Mouse (Mus musculus) liver, embryonic 16.5 days (tissue): ENCODE measurements around the gene Ric1. TPM values are rescaled to one million over a fixed set of nuclear protein-coding genes. Genes with fewer than 3 reads are reported as not detected.

ENCODE experiments used
- ATAC-seq: fragments of 200-750 bp; cut with Nextera tagmentation; 2 replicates; pipeline ENCODE4 v1.8.0; 2017; ENCODE audit warnings: low read depth, mild to moderate bottlenecking, moderate number of reproducible peaks, moderate library complexity
- H3K27ac ChIP-seq: fragments of 300-500 bp; sonication (generic); 2 replicates; pipeline ENCODE4 v1.5.1; 2014; ENCODE audit warnings: mild to moderate bottlenecking, low read length
- H3K27me3 ChIP-seq: fragments of 300-500 bp; sonication (generic); 2 replicates; pipeline ENCODE4 v1.6.1; 2014; ENCODE audit warnings: low read depth, low read length, mixed read lengths; ENCODE audit not compliant: control insufficient read depth, insufficient read depth
- H3K36me3 ChIP-seq: fragments of 300-500 bp; sonication (generic); 2 replicates; pipeline ENCODE4 v1.6.1; 2014; ENCODE audit warnings: mild to moderate bottlenecking; ENCODE audit not compliant: control insufficient read depth, insufficient read depth
- H3K4me1 ChIP-seq: fragments of 300-500 bp; sonication (generic); 2 replicates; pipeline ENCODE4 v1.6.1; 2014; ENCODE audit warnings: low read depth, low read length, mixed read lengths; ENCODE audit not compliant: control insufficient read depth
- H3K4me2 ChIP-seq: fragments of 300-500 bp; sonication (generic); 2 replicates; pipeline ENCODE4 v1.6.1; 2014; ENCODE audit warnings: low read depth, low read length, mixed read lengths
- H3K4me3 ChIP-seq: fragments of 300-500 bp; sonication (generic); 2 replicates; pipeline ENCODE4 v1.5.1; 2014; ENCODE audit warnings: low read depth, mild to moderate bottlenecking, low read length
- H3K9ac ChIP-seq: fragments of 300-500 bp; sonication (generic); 2 replicates; pipeline ENCODE4 v1.6.1; 2014; ENCODE audit warnings: low read depth, low read length
- H3K9me3 ChIP-seq: fragments of 300-500 bp; sonication (generic); replicated peaks from 2 replicates; pipeline ENCODE4 v1.6.1; 2016; ENCODE audit warnings: low read length; ENCODE audit not compliant: control insufficient read depth
- WGBS: fragments of 180-500 bp; shearing (Covaris S2); extraction: QIAGEN DNeasy Blood & Tissue Kit; methylation state at CpG from one replicate; pipeline ENCODE4 v1.1.7; 2014; ENCODE audit not compliant: insufficient replicate concordance; 5-methylcytosine and 5-hydroxymethylcytosine counted together
- polyA plus RNA-seq: library from polyadenylated mRNA; unstranded; fragments of >200 nt; fragmentation: Nextera tagmentation; extraction: Ambion mirVana; gene quantifications from 2 replicates; pipeline ENCODE4 v1.2.1, GENCODE M21; 2015

Gene Ric1
- polyA plus RNA-seq, 1 experiment from 2014 or later = 3.6 TPM

- Histone ChIP-seq H3K9ac (no peak overlapping the region), H3K4me1 (peaks cover 20% of the 10 kb centered on the region)
Measured at GRCm38 (mm10) chr19:29491467-29491866, 30.6 kb upstream of the Ric1 start.

GRCm38 (mm10) chr19:29494454-29494853 is 27.6 kb upstream of the Ric1 start:
- no peak overlapping the region for H3K27ac ChIP-seq
- H3K4me1 ChIP-seq = peaks cover 31% of the 10 kb centered on the region
- H3K9me3 ChIP-seq = no peaks in the 10 kb centered on the region
- H3K9ac ChIP-seq = no peak overlapping the region
- no peak overlapping the region for H3K4me2 ChIP-seq
- H3K4me3 ChIP-seq = no peak overlapping the region
- whole genome bisulfite sequencing = 65% methylated on average over 4 of the region's 4 CpGs
- H3K27me3 ChIP-seq = no peaks in the 10 kb centered on the region
- H3K36me3 ChIP-seq = no peaks in the 10 kb centered on the region
- no peak for ATAC-seq

More at GRCm38 (mm10) chr19:29491467-29491866, 30.6 kb upstream of the Ric1 start:
- H3K4me2 ChIP-seq = no peak overlapping the region
- no peak overlapping the region for H3K27ac ChIP-seq
- no peak for ATAC-seq
- no peak overlapping the region for H3K4me3 ChIP-seq
- no peaks in the 10 kb centered on the region for H3K9me3 ChIP-seq
- H3K36me3 ChIP-seq = no peaks in the 10 kb centered on the region
- no peaks in the 10 kb centered on the region for H3K27me3 ChIP-seq
- 63% methylated on average over 9 of the region's 9 CpGs for WGBS

GRCm38 (mm10) chr19:29496001-29496597 is 26.0 kb upstream of the Ric1 start:
- Histone ChIP-seq H3K27ac (peak overlapping the region; percentile 42), H3K36me3 (no peaks in the 10 kb centered on the region), H3K27me3 (no peaks in the 10 kb centered on the region), H3K4me2 (no peak overlapping the region), H3K9ac (no peak overlapping the region), H3K9me3 (no peaks in the 10 kb centered on the region), H3K4me1 (peaks cover 35% of the 10 kb centered on the region), H3K4me3 (no peak overlapping the region)
- ATAC-seq = no peak
- WGBS = 62% methylated on average over 6 of the region's 6 CpGs

- no peak overlapping the region for H3K9ac ChIP-seq
- H3K4me2 ChIP-seq = no peak overlapping the region
- peak; percentile 76 for ATAC-seq
Measured at GRCm38 (mm10) chr19:29496786-29497557, 25.1 kb upstream of the Ric1 start.

GRCm38 (mm10) chr19:29497874-29498273 is 24.2 kb upstream of the Ric1 start:
- ATAC-seq = peak; percentile 64
- 23% methylated on average over 7 of the region's 7 CpGs for WGBS
- no peaks in the 10 kb centered on the region for H3K9me3 ChIP-seq
- H3K4me2 ChIP-seq = peak overlapping the region; percentile 17; the same call in 1 of the 2 replicates
- H3K36me3 ChIP-seq = no peaks in the 10 kb centered on the region
- no peak overlapping the region for H3K9ac ChIP-seq
- no peaks in the 10 kb centered on the region for H3K27me3 ChIP-seq
- H3K4me3 ChIP-seq = no peak overlapping the region
- peak overlapping the region; percentile 26; the same call in 1 of the 2 replicates for H3K27ac ChIP-seq
- peaks cover 37% of the 10 kb centered on the region for H3K4me1 ChIP-seq

More at GRCm38 (mm10) chr19:29496786-29497557, 25.1 kb upstream of the Ric1 start:
- peak overlapping the region; percentile 31 for H3K27ac ChIP-seq
- H3K4me3 ChIP-seq = no peak overlapping the region
- H3K36me3 ChIP-seq = no peaks in the 10 kb centered on the region
- WGBS = 44% methylated on average over 7 of the region's 7 CpGs
- no peaks in the 10 kb centered on the region for H3K27me3 ChIP-seq
- H3K9me3 ChIP-seq = no peaks in the 10 kb centered on the region
- H3K4me1 ChIP-seq = peaks cover 37% of the 10 kb centered on the region

GRCm38 (mm10) chr19:29498842-29499456 is 23.1 kb upstream of the Ric1 start:
- Histone ChIP-seq H3K4me3 (no peak overlapping the region), H3K4me1 (peaks cover 37% of the 10 kb centered on the region), H3K36me3 (no peaks in the 10 kb centered on the region), H3K27ac (peak overlapping the region; percentile 34), H3K9ac (no peak overlapping the region), H3K27me3 (no peaks in the 10 kb centered on the region), H3K9me3 (no peaks in the 10 kb centered on the region), H3K4me2 (no peak overlapping the region)
- 28% methylated on average over 6 of the region's 6 CpGs for WGBS
- no peak for ATAC-seq

- Histone ChIP-seq H3K27me3 (no peaks in the 10 kb centered on the region), H3K9me3 (no peaks in the 10 kb centered on the region), H3K36me3 (no peaks in the 10 kb centered on the region), H3K4me3 (no peak overlapping the region), H3K4me2 (no peak overlapping the region), H3K9ac (no peak overlapping the region), H3K4me1 (peaks cover 37% of the 10 kb centered on the region), H3K27ac (no peak overlapping the region)
- no peak for ATAC-seq
- 60% methylated on average over 1 of the region's 1 CpGs for WGBS
Measured at GRCm38 (mm10) chr19:29500333-29500732, 21.7 kb upstream of the Ric1 start.

GRCm38 (mm10) chr19:29501106-29501505 is 21.0 kb upstream of the Ric1 start:
- ATAC-seq = peak; percentile 42; the same call in 1 of the 2 replicates
- peak overlapping the region; percentile 33; the same call in 1 of the 2 replicates for H3K9ac ChIP-seq
- H3K4me3 ChIP-seq = peak overlapping the region; percentile 49

More at GRCm38 (mm10) chr19:29501106-29501505, 21.0 kb upstream of the Ric1 start:
- H3K4me2 ChIP-seq = peak overlapping the region; percentile 60
- no peaks in the 10 kb centered on the region for H3K27me3 ChIP-seq
- WGBS = 53% methylated on average over 11 of the region's 11 CpGs
- H3K27ac ChIP-seq = no peak overlapping the region
- no peaks in the 10 kb centered on the region for H3K9me3 ChIP-seq
- H3K36me3 ChIP-seq = no peaks in the 10 kb centered on the region
- H3K4me1 ChIP-seq = peaks cover 34% of the 10 kb centered on the region
